Mouse (Mus musculus): Measurements from ENCODE around the gene Susd1. TPM values are rescaled to one million over a fixed set of nuclear protein-coding genes. Genes with fewer than 3 reads are reported as not detected.

Gene Susd1
- polyA plus RNA-seq, 1 experiment = 4.0 TPM

DNA sequence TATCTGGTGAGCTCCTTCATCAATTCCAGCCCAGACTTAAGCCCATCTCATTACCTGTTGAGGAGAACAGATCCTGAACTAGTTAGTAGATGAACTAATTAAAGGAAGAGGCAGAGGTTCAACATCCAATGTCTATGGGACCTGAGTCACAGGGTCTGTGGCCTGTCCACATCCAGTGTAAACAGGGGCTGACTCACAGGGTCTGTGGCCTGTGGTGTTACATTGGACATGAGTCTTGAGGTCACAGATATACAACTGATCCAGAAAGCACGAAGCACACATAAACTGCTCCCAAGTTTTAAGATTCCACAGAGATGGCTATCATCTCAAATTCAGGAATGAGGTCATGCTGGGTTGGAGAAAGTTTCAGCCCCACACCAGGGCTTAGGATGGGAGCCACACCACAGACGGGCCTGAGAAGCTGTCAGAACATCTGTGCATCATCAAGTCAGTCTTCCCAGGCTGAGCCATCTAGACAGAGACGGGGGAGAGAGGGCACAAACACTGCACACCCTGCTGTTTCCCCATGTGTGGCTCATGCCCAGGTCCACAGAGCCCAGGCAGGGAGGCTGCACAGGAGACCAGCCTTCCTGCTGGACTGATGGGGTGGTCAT lies 123.4 kb downstream of the Susd1 start:
- Histone ChIP-seq H3K4me1 (ENCODE audit: control insufficient read depth, insufficient read depth, low read length) (0 out of 2 replicates have a peak, but pooled peaks cover 2% of the 10 kb centered on the region), H3K27me3 (ENCODE audit: control insufficient read depth, insufficient read depth, low read length) (no peaks in the 10 kb centered on the region), H3K4me3 (replicated peaks; ENCODE audit: insufficient read depth, low read depth, low read length) (no peak overlapping the region), H3K27ac (ENCODE audit: insufficient read depth, low read length) (no peak overlapping the region)
- no peak for TF ChIP-seq POLR2A (IDR thresholded peaks at IDR 0.05; ENCODE audit: borderline replicate concordance, insufficient read depth, low read length)
- TF ChIP-seq CTCF (IDR thresholded peaks at IDR 0.05; ENCODE audit: borderline replicate concordance, insufficient read depth, low read depth, low read length) = no peak
- no peak for DNase-seq
- WGBS = 63% methylated on average over 3 of the region's 3 CpGs

DNA sequence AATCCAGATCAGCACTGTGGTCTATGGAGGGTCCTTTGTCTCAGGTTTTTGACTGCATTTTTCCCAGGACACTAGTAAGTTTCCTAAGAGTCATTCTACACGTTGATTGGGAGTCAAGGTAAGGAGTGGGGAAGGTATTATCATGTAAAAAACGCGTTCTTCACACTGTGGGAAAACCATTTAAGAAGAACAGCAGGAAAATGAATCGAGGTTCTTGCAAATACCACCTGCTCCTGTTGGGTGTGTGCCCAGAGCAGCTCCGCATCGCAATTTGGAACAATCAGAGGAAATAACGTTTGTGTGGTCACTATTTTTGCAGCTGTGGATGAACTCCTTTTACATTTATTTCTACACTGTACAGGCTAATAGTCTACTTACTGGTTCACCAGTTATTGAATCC lies 125.5 kb downstream of the Susd1 start:
- no peak overlapping the region for H3K27ac ChIP-seq (ENCODE audit: insufficient read depth, low read length)
- no peaks in the 10 kb centered on the region for H3K27me3 ChIP-seq (ENCODE audit: control insufficient read depth, insufficient read depth, low read length)
- no peak for DNase-seq
- 0 out of 2 replicates have a peak, but pooled peaks cover 2% of the 10 kb centered on the region for H3K4me1 ChIP-seq (ENCODE audit: control insufficient read depth, insufficient read depth, low read length)
- 7% methylated on average over 7 of the region's 7 CpGs for WGBS
- TF ChIP-seq POLR2A (IDR thresholded peaks at IDR 0.05; ENCODE audit: borderline replicate concordance, insufficient read depth, low read length) (no peak), CTCF (IDR thresholded peaks at IDR 0.05; ENCODE audit: borderline replicate concordance, insufficient read depth, low read depth, low read length) (no peak)
- H3K4me3 ChIP-seq (replicated peaks; ENCODE audit: insufficient read depth, low read depth, low read length) = no peak overlapping the region

DNA sequence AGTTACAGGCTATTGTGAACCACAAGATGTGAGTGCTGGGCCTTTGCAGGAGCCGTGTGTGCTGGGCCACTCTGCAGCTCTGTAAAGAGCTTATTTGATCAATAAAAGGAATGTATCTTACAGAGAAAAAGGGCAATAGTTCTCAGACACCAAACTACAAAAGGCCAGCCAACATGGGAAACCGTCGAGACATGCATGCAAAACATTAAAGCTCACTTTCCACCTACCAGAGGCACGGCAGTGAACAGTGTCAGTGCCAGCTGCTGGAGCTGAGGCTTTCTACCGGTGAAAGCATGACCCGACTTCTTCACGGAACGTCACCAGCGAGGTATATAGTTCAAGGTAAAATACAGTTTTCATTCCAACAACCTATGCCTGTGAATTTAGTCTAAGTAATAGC lies 127.8 kb downstream of the Susd1 start:
- TF ChIP-seq CTCF (IDR thresholded peaks at IDR 0.05; ENCODE audit: borderline replicate concordance, insufficient read depth, low read depth, low read length) = no peak
- no peak for TF ChIP-seq POLR2A (IDR thresholded peaks at IDR 0.05; ENCODE audit: borderline replicate concordance, insufficient read depth, low read length)
- H3K4me3 ChIP-seq (replicated peaks; ENCODE audit: insufficient read depth, low read depth, low read length) = no peak overlapping the region
- H3K27me3 ChIP-seq (ENCODE audit: control insufficient read depth, insufficient read depth, low read length) = no peaks in the 10 kb centered on the region
- 90% methylated on average over 9 of the region's 9 CpGs for WGBS
- H3K27ac ChIP-seq (ENCODE audit: insufficient read depth, low read length) = no peak overlapping the region
- 0 out of 2 replicates have a peak, but pooled peaks cover 2% of the 10 kb centered on the region for H3K4me1 ChIP-seq (ENCODE audit: control insufficient read depth, insufficient read depth, low read length)
- DNase-seq = no peak

DNA sequence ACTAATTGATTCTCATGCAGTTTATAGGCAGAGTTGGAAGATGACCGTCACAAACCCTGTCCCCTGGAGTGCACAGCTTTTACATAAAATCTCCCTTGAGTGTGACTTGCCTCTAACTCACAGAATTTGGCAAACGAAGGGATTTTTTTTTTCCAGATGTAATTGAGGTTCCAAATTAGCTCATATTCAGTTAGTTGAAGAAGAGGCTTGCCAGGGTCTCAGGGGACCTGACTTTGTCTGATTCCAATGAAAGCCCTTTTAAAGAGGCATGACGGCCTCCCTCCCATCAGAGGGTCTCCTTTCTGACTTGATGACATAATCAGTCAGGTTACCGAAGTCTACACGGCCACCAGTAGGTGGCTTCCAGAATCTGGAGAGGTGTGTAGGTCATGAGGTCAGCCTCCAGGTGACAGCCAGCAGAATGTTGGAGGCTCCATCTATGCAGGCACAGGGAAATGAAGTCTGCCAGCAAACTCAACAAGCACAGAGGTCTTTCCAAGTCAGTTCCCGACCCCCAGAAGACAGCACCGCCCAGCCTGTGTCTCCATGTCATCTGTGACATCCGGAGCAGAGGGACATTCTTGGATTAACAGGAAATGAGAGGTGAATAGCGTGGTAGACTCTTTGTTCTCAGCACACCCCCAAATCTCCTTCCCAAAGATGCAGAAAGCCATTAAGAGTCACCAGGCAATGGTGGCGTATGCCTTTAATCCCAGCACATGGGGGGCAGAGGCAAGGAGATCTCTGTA lies 130.4 kb downstream of the Susd1 start:
- TF ChIP-seq POLR2A (IDR thresholded peaks at IDR 0.05; ENCODE audit: borderline replicate concordance, insufficient read depth, low read length) (no peak), CTCF (IDR thresholded peaks at IDR 0.05; ENCODE audit: borderline replicate concordance, insufficient read depth, low read depth, low read length) (no peak)
- no peak for DNase-seq
- Histone ChIP-seq H3K4me1 (ENCODE audit: control insufficient read depth, insufficient read depth, low read length) (0 out of 2 replicates have a peak, but pooled peaks cover 2% of the 10 kb centered on the region), H3K27ac (ENCODE audit: insufficient read depth, low read length) (no peak overlapping the region), H3K27me3 (ENCODE audit: control insufficient read depth, insufficient read depth, low read length) (no peaks in the 10 kb centered on the region), H3K4me3 (replicated peaks; ENCODE audit: insufficient read depth, low read depth, low read length) (no peak overlapping the region)
- 50% methylated on average over 10 of the region's 10 CpGs for WGBS

DNA sequence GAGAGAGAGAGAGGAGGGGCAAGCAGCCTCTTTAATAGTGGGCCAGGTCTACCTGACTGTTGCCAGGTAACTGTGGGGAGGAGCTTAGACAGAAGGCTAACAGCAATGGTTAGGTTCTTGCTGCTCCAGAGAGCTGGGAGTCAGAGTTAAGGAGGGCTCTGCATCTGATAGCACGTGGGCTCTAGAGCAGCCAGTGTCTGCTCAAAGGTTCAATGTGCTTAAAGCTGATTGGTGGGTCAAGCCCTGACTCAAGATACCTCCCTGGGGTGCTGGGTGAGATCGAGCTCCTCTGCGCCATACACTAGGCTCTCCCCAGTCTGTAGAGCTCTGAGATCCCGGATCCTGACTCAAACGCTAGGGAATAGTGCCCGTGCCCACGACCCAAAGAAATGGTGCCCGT lies 136.0 kb downstream of the Susd1 start:
- Histone ChIP-seq H3K4me3 (replicated peaks; ENCODE audit: insufficient read depth, low read depth, low read length) (no peak overlapping the region), H3K4me1 (ENCODE audit: control insufficient read depth, insufficient read depth, low read length) (no peaks in the 10 kb centered on the region), H3K27ac (ENCODE audit: insufficient read depth, low read length) (no peak overlapping the region), H3K27me3 (ENCODE audit: control insufficient read depth, insufficient read depth, low read length) (no peaks in the 10 kb centered on the region)
- no peak for DNase-seq
- TF ChIP-seq POLR2A (IDR thresholded peaks at IDR 0.05; ENCODE audit: borderline replicate concordance, insufficient read depth, low read length) = no peak
- WGBS = 89% methylated on average over 8 of the region's 8 CpGs

DNA sequence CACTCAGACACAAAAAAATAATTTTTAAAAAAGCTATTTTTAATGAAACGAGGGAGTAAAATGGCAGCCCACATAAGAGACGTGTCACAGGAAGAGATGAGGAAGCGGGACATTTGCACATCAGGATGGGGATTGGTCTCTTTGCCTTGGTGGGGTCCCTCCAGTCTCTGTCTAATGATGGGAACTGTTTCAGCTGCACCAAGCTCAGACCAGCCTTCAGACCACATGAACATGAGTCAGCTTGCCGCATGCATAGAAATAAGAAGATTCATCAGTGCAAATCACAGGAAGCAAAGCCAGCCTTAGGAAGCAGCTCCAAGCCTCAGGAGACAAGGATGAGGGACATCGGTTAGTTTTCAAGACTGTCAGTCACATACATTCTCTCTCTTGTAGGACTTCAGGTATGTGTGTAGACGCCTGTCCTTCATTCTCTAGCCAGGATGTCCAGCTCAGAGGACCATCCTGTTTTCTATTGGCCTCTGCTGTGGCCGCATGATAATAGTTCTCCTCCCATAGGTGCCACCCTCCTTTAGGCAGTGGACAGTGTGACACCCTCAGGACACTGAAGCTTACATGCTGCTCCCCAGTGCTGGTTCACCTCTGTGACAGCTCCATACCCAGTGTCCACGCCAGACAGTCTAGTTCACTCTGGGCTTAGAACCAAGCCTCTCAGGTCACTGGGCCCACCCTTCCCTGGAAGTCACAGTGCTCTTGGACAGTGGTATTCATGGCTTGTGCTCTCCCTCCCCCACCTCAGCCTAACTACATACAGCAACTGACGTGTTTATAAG lies 137.2 kb downstream of the Susd1 start:
- H3K4me1 ChIP-seq (ENCODE audit: control insufficient read depth, insufficient read depth, low read length) = no peaks in the 10 kb centered on the region
- H3K27ac ChIP-seq (ENCODE audit: insufficient read depth, low read length) = no peak overlapping the region
- no peak overlapping the region for H3K4me3 ChIP-seq (replicated peaks; ENCODE audit: insufficient read depth, low read depth, low read length)
- TF ChIP-seq POLR2A (IDR thresholded peaks at IDR 0.05; ENCODE audit: borderline replicate concordance, insufficient read depth, low read length) (no peak), CTCF (IDR thresholded peaks at IDR 0.05; ENCODE audit: borderline replicate concordance, insufficient read depth, low read depth, low read length) (no peak)
- WGBS = 87% methylated on average over 9 of the region's 9 CpGs
- DNase-seq = no peak
- H3K27me3 ChIP-seq (ENCODE audit: control insufficient read depth, insufficient read depth, low read length) = no peaks in the 10 kb centered on the region

DNA sequence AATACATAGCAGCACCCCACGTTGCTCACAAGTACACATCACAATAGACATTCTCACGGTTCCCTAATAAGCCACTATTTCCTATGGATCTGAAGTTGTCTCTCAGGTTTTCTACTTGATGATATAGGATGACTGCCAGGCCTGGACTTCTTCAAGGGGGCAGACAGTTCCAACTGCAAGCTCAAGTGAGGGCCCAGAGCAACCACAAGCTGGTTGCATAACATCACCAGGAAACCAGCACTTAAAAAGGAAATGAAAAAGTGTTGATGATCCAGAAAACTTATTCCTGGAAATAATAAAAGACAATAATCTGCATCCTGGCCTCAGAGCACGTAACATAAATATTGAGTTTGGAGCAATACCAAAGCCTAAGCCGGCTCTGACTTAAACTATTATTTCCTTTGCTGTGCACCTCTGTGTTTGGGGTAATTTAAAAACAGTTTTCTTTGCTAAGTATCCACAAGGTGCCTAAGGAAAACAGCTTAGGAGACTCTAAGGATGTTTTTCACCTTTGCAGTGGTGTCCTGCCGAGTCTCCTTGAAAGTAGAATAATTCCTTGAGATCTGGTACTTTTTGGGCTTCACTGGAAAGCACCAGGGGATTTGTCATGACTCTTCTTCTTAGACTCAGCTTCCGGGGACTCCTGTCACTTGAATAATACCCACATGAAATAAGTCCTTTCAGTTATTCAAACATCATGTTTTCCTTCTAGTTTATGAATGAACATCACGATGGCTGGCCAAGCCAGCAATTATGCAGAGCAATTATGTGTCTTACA lies 139.5 kb downstream of the Susd1 start:
- no peak for DNase-seq
- Histone ChIP-seq H3K27me3 (ENCODE audit: control insufficient read depth, insufficient read depth, low read length) (no peaks in the 10 kb centered on the region), H3K4me3 (replicated peaks; ENCODE audit: insufficient read depth, low read depth, low read length) (no peak overlapping the region), H3K4me1 (ENCODE audit: control insufficient read depth, insufficient read depth, low read length) (no peaks in the 10 kb centered on the region), H3K27ac (ENCODE audit: insufficient read depth, low read length) (no peak overlapping the region)
- no peak for TF ChIP-seq CTCF (IDR thresholded peaks at IDR 0.05; ENCODE audit: borderline replicate concordance, insufficient read depth, low read depth, low read length)
- TF ChIP-seq POLR2A (IDR thresholded peaks at IDR 0.05; ENCODE audit: borderline replicate concordance, insufficient read depth, low read length) = no peak
- 80% methylated on average over 7 of the region's 7 CpGs for WGBS

All from cerebellum, adult 2 months (tissue).